Mouse (Mus musculus) testis, postnatal 10 days (tissue): ENCODE measurements around the gene 1700020L24Rik.

Source experiments
- DNase-seq: peaks from one replicate; pipeline ENCODE4 v3.0.0; 2021; ENCODE audit warnings: low spot score

The 1700020L24Rik gene

DNA sequence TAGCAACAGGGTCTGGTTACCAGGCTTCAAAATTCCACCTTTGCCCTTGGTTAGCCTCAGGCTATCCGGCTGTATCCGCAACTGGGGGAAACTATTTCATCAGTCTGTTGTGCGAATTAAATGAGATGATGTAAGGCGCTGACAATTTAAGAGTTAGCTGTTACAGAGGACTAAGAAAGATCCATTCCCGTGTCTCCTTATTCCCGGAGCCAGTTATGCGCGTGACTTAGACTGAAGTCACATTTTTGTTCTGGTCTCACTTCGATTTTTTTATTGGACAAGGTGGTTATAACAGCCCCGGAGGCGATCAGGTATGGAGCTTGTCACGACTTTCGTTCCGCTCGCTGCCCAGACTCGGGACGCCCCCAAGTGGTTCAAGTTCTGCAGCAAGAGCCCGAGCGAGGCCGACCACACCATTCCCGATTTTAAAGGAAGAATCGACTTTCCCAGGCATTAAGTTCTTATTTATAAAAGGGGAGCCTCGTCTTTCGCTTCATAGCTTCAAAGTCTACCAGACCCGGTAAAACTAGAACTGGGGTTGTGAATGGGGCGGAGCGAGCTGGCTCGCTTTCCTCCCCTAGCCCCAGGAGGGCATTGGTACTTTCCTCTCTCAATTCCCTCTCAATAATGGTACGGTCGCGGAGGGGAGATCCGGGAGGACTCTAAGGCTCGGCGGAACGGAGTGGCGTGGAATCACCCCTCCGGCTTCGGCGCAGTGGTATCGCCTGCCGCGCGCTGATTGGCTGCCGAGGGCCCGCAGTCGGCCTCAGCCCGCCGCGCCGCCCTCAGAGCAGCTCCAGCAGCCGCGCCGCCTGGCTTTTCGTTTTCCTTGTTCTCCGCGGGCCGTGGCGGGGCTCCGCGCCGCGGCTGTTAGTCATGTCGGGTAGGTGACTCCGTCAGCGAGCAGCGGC, 35.1 kb downstream of the 1700020L24Rik start, which contains the start of gene Taf15:
Gene Taf15, plus strand, starts transcription at position 763 of the 911 bp plus-strand sequence.
- peak; percentile 98 for DNase-seq

DNA sequence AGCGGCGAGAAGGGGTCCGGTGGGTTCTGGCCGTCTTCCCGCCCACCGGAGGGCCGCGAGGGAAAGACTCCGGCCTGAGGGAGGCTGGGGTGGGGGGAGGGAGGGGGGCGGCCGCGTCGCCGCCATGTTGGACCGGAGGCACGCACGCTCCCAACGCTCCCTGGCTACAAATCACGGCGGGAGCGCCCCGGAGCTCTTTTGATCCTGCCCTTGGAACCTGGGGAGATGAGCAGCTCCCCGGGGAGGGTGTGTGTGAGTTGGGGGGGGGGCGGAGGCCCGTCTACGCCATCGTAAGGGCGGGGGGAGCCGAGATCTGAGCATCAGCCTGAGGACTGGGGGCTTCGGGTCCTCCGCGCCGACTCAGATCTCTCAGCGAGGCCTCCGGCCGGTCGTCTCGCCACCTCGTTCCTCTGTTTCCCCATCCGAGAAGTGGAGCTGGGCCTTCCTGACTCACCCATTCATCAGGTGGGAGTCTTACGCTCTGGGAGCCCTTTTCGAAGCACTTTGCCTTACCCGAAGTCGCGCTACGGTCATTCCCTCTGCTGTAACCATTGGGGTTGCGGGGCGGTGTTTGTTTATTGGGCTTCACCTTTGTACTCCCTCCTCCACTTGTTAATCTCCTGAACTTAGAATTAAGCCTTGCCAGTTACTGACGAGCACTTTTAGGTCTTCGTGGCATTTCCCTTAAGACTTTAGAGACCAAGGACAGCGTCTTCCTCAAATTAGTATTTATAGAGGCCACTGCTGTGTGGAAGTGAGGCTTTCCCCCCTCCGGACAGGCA, 35.9 kb downstream of the 1700020L24Rik start:
- DNase-seq: no peak
